Mouse (Mus musculus) heart, embryonic 12.5 days (tissue): ENCODE data around the gene Fut1. TPM values are rescaled to one million over a fixed set of nuclear protein-coding genes. Genes with fewer than 3 reads are reported as not detected.

Experiments used
- ATAC-seq: fragments of 200-750 bp; cut with Nextera tagmentation; 2 replicates; pipeline ENCODE4 v1.8.0; 2017; ENCODE audit warnings: moderate TSS enrichment, moderate library complexity; ENCODE audit not compliant: insufficient number of reproducible peaks, low FRiP score
- H3K27ac ChIP-seq: fragments of 300-500 bp; sonication (generic); 2 replicates; pipeline ENCODE4 v1.5.1; 2016; ENCODE audit warnings: mild to moderate bottlenecking, moderate library complexity; ENCODE audit not compliant: poor library complexity, severe bottlenecking
- H3K27me3 ChIP-seq: fragments of 300-500 bp; sonication (generic); replicated peaks from 2 replicates; pipeline ENCODE4 v1.6.1; 2016; ENCODE audit warnings: mild to moderate bottlenecking, moderate library complexity
- H3K36me3 ChIP-seq: fragments of 300-500 bp; sonication (generic); 2 replicates; pipeline ENCODE4 v1.6.1; 2016; ENCODE audit warnings: mild to moderate bottlenecking, moderate library complexity
- H3K4me1 ChIP-seq: fragments of 300-500 bp; sonication (generic); replicated peaks from 2 replicates; pipeline ENCODE4 v1.6.1; 2016; ENCODE audit warnings: mild to moderate bottlenecking
- H3K4me2 ChIP-seq: fragments of 300-500 bp; sonication (generic); 2 replicates; pipeline ENCODE4 v1.6.1; 2016; ENCODE audit warnings: mild to moderate bottlenecking, moderate library complexity
- H3K4me3 ChIP-seq: fragments of 300-500 bp; sonication (generic); 2 replicates; pipeline ENCODE4 v1.5.1; 2016; ENCODE audit warnings: mild to moderate bottlenecking
- H3K9ac ChIP-seq: fragments of 300-500 bp; sonication (generic); 2 replicates; pipeline ENCODE4 v1.6.1; 2016; ENCODE audit warnings: mild to moderate bottlenecking, moderate library complexity
- H3K9me3 ChIP-seq: fragments of 300-500 bp; sonication (generic); replicated peaks from 2 replicates; pipeline ENCODE4 v1.6.1; 2016; ENCODE audit warnings: mild to moderate bottlenecking, moderate library complexity
- WGBS: fragments of 180-500 bp; shearing (Covaris S2); methylation state at CpG from one replicate; pipeline ENCODE4 v1.1.7; 2016; 5-methylcytosine and 5-hydroxymethylcytosine counted together
- polyA plus RNA-seq: library from polyadenylated mRNA; unstranded; fragments of >200 nt; fragmentation: Nextera tagmentation; extraction: Ambion mirVana; gene quantifications from 2 replicates; pipeline ENCODE4 v1.2.1, GENCODE M21; 2016

Fut1 gene
- polyA plus RNA-seq, 1 experiment from 2014 or later = not detected

DNA sequence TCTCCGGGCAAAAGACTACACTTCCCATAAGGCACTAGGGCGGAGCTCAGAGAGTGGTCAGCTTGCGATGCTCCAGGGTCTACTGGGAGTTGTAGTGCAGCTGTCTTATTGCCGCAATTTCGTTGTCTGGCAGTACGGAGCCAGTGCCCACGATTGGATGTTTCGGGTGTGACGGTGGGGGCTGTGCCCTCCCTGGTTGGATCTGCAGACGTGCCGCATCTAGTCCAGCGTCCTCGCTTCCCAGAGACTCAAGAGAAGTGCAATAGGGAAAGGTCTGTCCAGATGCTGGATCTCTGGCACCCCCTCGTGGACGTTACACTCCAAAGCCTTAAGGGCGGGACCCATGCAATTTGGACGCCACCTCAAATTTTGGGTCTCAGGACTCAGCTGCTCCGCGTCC, 27.9 kb upstream of the Fut1 start:
- H3K4me3 ChIP-seq = peak overlapping the region; percentile 36
- peaks cover 36% of the 10 kb centered on the region for H3K36me3 ChIP-seq
- H3K27me3 ChIP-seq = no peaks in the 10 kb centered on the region
- peaks cover 10% of the 10 kb centered on the region; the same call in 1 of the 2 replicates for H3K4me1 ChIP-seq
- H3K9me3 ChIP-seq = 0 out of 2 replicates have a peak, but pooled peaks cover 3% of the 10 kb centered on the region
- H3K27ac ChIP-seq = no peak overlapping the region
- peak overlapping the region; percentile 63 for H3K4me2 ChIP-seq
- peak; percentile 94 for ATAC-seq
- 6% methylated on average over 19 of the region's 19 CpGs for WGBS
- H3K9ac ChIP-seq = peak overlapping the region; percentile 52

DNA sequence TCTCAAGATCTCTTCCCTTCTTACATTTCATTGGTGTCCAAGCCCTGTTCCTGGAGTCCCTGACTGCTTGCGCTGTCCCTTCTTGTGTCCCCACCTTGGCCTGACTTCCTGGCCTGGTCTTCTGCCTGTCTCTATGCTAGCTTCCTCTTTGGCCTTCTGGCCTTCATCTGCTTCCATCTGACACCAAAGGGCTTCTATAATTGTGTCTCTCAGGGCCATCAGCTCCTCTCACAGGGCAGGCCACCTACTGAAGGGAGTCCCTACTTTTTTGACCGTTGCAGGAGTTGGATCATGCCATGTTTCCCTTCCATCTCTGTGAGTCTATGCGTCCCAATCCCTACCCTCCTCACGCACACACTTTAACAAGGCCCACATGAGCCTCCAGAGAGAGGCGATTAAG, 27.2 kb upstream of the Fut1 start:
- H3K4me1 ChIP-seq = peaks cover 10% of the 10 kb centered on the region; the same call in 1 of the 2 replicates
- no peak overlapping the region for H3K27ac ChIP-seq
- H3K4me2 ChIP-seq = 0 out of 2 replicates have a peak overlapping the region, but pooled peaks have one; percentile 63
- no peak overlapping the region for H3K4me3 ChIP-seq
- ATAC-seq = no peak
- H3K36me3 ChIP-seq = peaks cover 31% of the 10 kb centered on the region
- H3K27me3 ChIP-seq = no peaks in the 10 kb centered on the region
- WGBS = 90% methylated on average over 5 of the region's 5 CpGs
- H3K9ac ChIP-seq = peak overlapping the region; percentile 52; the same call in 1 of the 2 replicates
- 0 out of 2 replicates have a peak, but pooled peaks cover 3% of the 10 kb centered on the region for H3K9me3 ChIP-seq

DNA sequence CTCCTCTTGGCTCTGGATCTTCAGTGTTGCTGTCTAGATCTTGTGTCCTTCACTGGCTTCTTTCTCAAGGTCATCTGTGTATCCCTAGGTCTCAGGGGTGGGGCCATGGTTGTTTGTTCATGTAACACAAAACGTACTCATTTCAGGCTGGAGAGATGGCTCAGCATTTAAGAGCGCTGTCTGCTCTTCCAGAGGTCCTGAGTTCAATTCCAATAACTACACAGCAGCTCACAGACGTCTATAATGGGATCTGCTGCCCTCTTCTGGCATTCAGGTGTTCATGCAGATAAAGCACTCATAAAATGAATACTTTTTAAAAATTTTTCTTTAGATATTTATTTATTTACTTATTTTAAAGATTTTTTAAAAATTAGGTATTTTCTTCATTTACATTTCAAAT, 26.2 kb upstream of the Fut1 start:
- 62% methylated on average over 3 of the region's 3 CpGs for WGBS
- H3K4me3 ChIP-seq = no peak overlapping the region
- H3K9ac ChIP-seq = no peak overlapping the region
- H3K9me3 ChIP-seq = 0 out of 2 replicates have a peak, but pooled peaks cover 3% of the 10 kb centered on the region
- H3K27ac ChIP-seq = no peak overlapping the region
- peaks cover 14% of the 10 kb centered on the region for H3K4me1 ChIP-seq
- ATAC-seq = no peak
- no peak overlapping the region for H3K4me2 ChIP-seq
- peaks cover 21% of the 10 kb centered on the region for H3K36me3 ChIP-seq
- no peaks in the 10 kb centered on the region for H3K27me3 ChIP-seq

DNA sequence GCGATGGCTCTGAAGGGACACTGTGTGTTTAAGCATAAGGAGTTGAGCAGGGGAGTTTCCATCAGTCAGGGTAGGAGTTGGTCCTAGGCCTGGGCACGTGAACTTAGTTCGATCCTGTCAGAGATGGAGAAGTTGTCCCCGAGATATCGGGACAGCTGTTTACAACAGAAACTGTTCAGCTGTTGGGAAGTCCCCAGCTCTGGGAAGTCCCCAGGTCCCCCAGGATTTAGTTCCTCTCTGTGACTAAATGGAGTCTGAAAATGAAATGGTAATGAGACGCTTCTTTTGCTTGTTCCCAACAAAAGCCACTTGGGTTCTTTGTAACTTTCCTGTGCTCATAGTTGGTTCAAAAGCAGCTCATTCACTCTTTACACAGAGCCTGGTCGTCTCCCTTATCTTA, 25.2 kb upstream of the Fut1 start:
- Histone ChIP-seq H3K27me3 (no peaks in the 10 kb centered on the region), H3K4me1 (peaks cover 21% of the 10 kb centered on the region), H3K4me2 (no peak overlapping the region), H3K36me3 (peaks cover 12% of the 10 kb centered on the region), H3K27ac (no peak overlapping the region), H3K4me3 (no peak overlapping the region), H3K9ac (no peak overlapping the region), H3K9me3 (no peaks in the 10 kb centered on the region)
- WGBS = 75% methylated on average over 7 of the region's 7 CpGs
- ATAC-seq = no peak

DNA sequence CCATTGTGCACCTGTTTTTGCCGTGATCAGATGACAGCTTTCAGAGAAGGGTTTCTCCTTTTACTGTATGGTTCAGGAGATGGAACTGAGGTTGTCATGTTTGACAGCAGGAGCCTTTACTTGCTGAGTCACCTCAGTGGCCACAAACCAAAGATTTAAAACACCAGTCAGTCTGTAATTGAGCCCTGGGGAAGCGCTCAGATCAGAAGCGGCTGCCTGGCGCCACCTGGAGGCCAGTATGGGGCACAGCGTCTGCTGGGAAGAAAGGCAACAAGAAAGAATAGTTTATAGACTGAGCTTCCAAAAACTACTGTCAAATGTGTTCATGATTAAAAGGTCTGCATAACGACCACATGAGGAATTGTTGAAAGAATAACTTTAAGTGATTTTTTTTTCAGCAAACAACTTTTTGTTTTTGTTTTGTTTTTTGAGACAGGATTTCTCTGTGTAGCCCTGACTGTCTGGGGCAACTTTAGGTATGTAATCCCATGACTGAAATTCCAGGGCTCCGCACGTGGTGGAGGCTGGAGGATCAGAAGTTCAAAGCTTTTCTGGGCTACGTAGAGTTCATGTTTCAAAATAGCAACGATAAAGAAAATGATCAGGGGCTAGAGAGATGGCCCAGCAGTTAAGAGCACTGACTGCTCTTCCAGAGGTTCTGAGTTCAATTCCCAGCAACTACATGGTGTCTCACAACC, 23.8 kb upstream of the Fut1 start:
- ATAC-seq = no peak
- H3K27ac ChIP-seq = no peak overlapping the region
- H3K36me3 ChIP-seq = peaks cover under 1% of the 10 kb centered on the region; the same call in 1 of the 2 replicates
- no peak overlapping the region for H3K4me3 ChIP-seq
- peaks cover 21% of the 10 kb centered on the region for H3K4me1 ChIP-seq
- H3K9ac ChIP-seq = no peak overlapping the region
- WGBS = 16% methylated on average over 10 of the region's 10 CpGs
- no peaks in the 10 kb centered on the region for H3K9me3 ChIP-seq
- no peaks in the 10 kb centered on the region for H3K27me3 ChIP-seq
- no peak overlapping the region for H3K4me2 ChIP-seq

DNA sequence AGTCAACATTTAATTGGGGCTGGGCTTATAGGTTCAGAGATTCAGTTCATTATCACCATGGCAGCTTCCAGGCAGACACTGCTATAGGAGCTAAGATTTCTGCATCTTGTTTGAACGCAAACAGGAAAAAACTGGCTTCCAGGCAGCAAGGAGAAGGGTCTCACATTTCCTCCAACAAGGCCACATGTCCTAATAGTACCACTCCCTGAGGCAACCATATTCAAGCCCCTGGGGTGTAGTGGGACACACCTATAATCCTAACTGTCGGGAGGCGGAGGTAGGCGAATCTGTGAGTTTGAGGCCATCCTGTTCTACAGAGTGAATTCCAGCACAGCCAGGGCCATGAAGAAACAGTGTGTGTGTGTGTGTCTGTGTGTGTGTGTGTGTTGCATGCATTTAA, 21.9 kb upstream of the Fut1 start:
- Histone ChIP-seq H3K9me3 (no peaks in the 10 kb centered on the region), H3K27me3 (no peaks in the 10 kb centered on the region), H3K4me3 (no peak overlapping the region), H3K27ac (no peak overlapping the region), H3K4me2 (no peak overlapping the region), H3K4me1 (peaks cover 15% of the 10 kb centered on the region), H3K9ac (no peak overlapping the region), H3K36me3 (no peaks in the 10 kb centered on the region)
- WGBS = 80% methylated on average over 4 of the region's 4 CpGs
- ATAC-seq = no peak

DNA sequence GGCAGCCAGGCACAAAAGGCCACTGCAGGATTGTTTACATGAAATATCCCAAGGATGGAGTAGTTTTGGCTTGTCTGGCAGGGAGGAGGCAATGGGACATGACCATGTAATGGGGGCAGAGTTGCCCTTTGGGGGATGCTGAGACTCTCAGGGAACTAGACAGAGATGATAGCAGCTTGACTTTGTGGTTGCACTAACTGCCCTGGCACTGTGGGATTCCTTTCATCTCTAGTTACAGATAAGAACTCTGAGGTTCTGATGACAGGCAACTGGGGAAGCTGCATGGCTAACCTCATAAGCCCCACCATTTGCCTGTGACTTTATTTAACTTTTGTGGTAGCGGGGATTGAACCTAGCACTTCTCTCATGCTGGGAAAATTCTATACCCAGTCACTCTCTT, 21.0 kb upstream of the Fut1 start:
- WGBS = 47% methylated on average over 1 of the region's 1 CpGs
- Histone ChIP-seq H3K27ac (no peak overlapping the region), H3K9me3 (no peaks in the 10 kb centered on the region), H3K4me3 (no peak overlapping the region), H3K4me2 (no peak overlapping the region), H3K4me1 (peaks cover 15% of the 10 kb centered on the region), H3K36me3 (no peaks in the 10 kb centered on the region), H3K9ac (no peak overlapping the region), H3K27me3 (no peaks in the 10 kb centered on the region)
- no peak for ATAC-seq

DNA sequence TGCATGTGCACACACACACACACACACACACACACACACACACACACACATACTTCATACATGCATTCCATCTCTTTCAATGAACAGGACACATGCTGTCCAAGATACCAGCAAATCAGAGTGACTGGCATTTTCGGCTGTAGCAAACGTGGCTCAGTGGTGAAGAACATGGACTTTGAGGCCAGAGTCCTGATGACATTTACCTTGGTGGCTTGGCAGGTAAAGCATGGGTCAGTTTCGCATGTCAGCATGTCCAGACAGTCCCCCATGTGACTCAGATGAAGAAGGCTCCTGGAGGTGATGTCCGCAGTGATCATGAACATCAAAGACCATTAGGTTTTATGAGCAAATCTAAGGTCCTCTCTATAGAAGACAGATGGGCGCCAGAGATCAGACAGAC, 20.1 kb upstream of the Fut1 start:
- Histone ChIP-seq H3K4me3 (no peak overlapping the region), H3K27ac (no peak overlapping the region), H3K4me1 (peaks cover 15% of the 10 kb centered on the region), H3K36me3 (no peaks in the 10 kb centered on the region), H3K9ac (no peak overlapping the region), H3K27me3 (no peaks in the 10 kb centered on the region), H3K9me3 (no peaks in the 10 kb centered on the region), H3K4me2 (no peak overlapping the region)
- ATAC-seq = no peak
- WGBS = 86% methylated on average over 5 of the region's 5 CpGs

DNA sequence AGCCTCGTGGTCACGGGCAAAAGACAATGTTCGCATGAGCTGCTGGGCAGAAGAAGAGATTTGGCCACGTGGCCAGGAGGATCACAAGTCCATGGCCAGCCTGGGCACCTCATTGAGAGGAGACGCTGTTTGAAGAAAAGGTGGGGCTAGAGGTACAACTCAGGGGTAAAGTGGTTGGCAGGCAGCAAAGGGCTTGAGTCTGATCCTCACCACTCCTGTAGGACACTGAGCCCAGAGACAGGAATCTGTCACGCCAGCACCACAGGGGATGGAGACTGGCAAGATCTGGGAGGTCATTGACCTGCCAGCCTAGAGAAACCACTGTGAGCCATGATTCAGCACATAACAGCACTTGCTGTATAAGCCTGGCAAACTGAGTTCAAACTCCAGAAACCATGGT, 19.6 kb upstream of the Fut1 start:
- Histone ChIP-seq H3K27me3 (no peaks in the 10 kb centered on the region), H3K4me3 (no peak overlapping the region), H3K4me2 (no peak overlapping the region), H3K27ac (no peak overlapping the region), H3K9ac (no peak overlapping the region), H3K36me3 (no peaks in the 10 kb centered on the region), H3K9me3 (no peaks in the 10 kb centered on the region), H3K4me1 (peaks cover 15% of the 10 kb centered on the region)
- ATAC-seq = no peak
- WGBS = 82% methylated on average over 6 of the region's 6 CpGs

DNA sequence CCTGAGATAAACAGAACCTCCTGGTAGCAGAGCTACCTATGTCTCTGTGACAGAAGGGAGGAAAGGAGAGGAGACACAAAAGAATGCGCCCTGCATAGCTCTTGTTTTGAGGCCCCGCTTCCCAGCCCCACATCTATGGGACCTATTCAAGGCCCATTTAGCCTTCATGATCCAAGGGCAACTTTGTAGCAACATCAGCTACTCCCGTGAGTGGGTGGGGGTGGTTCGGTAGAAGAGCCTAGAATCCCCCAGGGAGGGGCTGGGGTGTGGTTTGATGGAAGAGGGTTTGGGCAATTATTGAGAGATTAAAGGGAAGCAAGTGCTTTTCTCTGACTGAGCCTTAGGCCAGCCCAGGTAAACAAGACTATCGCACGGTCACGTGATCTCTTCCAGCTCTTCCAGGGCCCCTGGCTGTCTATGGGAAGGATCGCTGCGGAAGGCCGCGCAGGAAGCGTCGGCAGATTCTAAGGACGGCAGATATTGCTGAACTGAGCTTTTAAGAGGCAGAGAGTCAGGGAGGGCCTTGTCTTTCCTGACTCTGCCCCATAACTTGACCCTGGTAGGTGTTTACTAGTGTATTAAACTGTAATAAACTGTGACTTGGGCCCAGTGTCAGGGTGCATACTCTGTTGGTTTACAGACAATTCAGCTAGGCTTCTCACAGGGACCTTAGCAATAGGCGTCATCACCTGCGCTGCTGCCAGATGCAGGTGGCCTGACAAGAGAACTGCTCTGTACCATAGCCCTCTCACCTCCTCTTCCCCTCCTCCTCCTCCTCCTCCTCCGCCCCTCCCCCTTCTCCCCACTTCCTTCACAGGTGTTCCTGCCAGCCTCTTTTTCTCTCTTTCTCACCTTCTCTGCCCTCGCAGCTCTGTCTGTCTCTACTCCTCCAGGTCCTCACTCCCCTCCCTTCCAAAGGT, 17.9 kb upstream of the Fut1 start:
- H3K36me3 ChIP-seq = no peaks in the 10 kb centered on the region
- no peaks in the 10 kb centered on the region for H3K9me3 ChIP-seq
- peaks cover 15% of the 10 kb centered on the region for H3K4me1 ChIP-seq
- no peak overlapping the region for H3K9ac ChIP-seq
- H3K27ac ChIP-seq = no peak overlapping the region
- peak overlapping the region; percentile 38 for H3K4me2 ChIP-seq
- WGBS = 41% methylated on average over 18 of the region's 18 CpGs
- H3K27me3 ChIP-seq = no peaks in the 10 kb centered on the region
- ATAC-seq = no peak
- no peak overlapping the region for H3K4me3 ChIP-seq

DNA sequence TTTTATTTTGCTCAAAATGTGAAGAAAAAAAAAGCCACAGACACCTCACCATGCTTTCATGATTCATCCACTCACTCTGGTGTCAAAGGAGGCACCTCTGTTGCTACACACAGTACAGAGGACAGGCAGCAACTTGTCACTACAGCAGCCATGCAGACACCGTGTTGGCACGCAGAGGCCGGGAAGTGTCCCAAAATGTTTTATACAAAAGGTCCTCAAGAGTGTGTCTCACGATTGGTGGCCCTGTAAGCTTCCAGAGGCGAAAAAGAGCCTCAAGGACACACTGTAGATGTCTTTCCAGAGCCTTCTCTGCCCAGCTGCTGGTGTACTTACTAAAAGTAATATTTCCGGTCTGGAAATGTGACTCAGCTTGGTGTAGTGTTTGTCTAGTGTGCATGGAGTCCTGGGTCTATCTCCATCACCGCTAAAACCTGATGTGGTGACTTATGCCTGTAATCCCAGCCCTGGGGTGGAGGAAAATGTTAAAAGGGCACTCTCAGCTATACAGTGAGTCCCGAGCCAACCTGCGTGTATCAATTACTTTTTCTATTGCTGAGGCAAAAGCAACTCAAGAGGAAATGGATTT, 11.3 kb upstream of the Fut1 start:
- Histone ChIP-seq H3K9me3 (no peaks in the 10 kb centered on the region), H3K27ac (no peak overlapping the region), H3K4me1 (no peaks in the 10 kb centered on the region), H3K4me2 (no peak overlapping the region), H3K27me3 (no peaks in the 10 kb centered on the region), H3K36me3 (no peaks in the 10 kb centered on the region), H3K9ac (no peak overlapping the region), H3K4me3 (no peak overlapping the region)
- ATAC-seq = no peak
- 76% methylated on average over 9 of the region's 9 CpGs for WGBS
